In the genomic region with DNA sequence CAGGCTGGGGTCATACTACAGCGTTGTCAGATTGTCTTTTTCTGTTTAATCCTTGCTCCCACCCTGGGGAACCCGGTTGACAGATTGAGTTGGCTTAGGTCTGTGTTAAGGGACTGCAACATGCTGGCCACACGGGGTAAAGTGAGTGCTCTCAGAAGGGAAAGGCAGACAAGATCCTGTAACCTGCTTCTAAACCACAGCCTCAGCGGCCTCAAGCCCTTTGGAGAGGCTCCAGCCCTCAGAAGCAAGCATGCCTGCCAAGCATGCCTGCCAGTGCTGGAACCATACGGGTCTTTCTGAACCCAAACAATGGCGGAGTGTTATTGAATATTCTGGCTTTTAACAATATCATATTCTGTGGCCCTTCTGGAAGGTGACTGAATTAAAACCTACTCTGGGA, we compare ENCODE assay signal across 20 mouse cellular contexts. TPM values are rescaled to one million over a fixed set of nuclear protein-coding genes. Genes with fewer than 3 reads are reported as not detected.
DNase-seq lines count a peak whose midpoint lies in the region; ATAC-seq lines count a peak whose summit lies in the region.
"Had no signal": no experiment of that assay in that cellular context is flagged by ENCODE, and none has a peak within 500 bp of the region (broad histone marks: within the 10 kb centered on the region; RNA-seq: fewer than 3 reads in every experiment).

No protein-coding gene starts in this region.

- H3K27me3 ChIP-seq in midbrain, embryonic 14.5 days (ENCODE audit: control insufficient read depth, insufficient read depth, low read length) = no peaks in the 10 kb centered on the region
- no peaks in the 10 kb centered on the region for H3K27me3 ChIP-seq in midbrain, embryonic 13.5 days
- no peaks in the 10 kb centered on the region for H3K27me3 ChIP-seq in kidney, embryonic 15.5 days
- H3K27me3 ChIP-seq: CH12.LX; embryonic facial prominence, embryonic 12.5 days; hindbrain, embryonic 15.5 days; liver, embryonic 12.5 days had no signal

- no peaks in the 10 kb centered on the region for H3K9me3 ChIP-seq in midbrain, embryonic 14.5 days (ENCODE audit: control insufficient read depth, low read length)
- no peaks in the 10 kb centered on the region for H3K9me3 ChIP-seq in midbrain, embryonic 13.5 days
- no peaks in the 10 kb centered on the region for H3K9me3 ChIP-seq in kidney, embryonic 15.5 days (replicated peaks)
- H3K9me3 ChIP-seq: hindbrain, embryonic 15.5 days; liver, embryonic 12.5 days had no signal

- 80% methylated on average over 6 of the region's 6 CpGs for WGBS in midbrain, embryonic 14.5 days
- WGBS in midbrain, embryonic 13.5 days = 88% methylated on average over 6 of the region's 6 CpGs
- WGBS in kidney, embryonic 15.5 days = 90% methylated on average over 6 of the region's 6 CpGs

- ATAC-seq in midbrain, embryonic 14.5 days (ENCODE audit: low FRiP score, low TSS enrichment) = no peak
- no peak for ATAC-seq in midbrain, embryonic 13.5 days
- no peak for ATAC-seq in kidney, embryonic 15.5 days (replicated peaks; ENCODE audit: low FRiP score)
- ATAC-seq: liver, embryonic 12.5 days had no signal

- peak; percentile 13 for DNase-seq in midbrain, embryonic 14.5 days
- DNase-seq in brain, adult 2 months (ENCODE audit: low read depth, low spot score) = peak; percentile 75
- peak; percentile 50 for DNase-seq in cerebellum, adult 9-10 months
- DNase-seq in spleen, postnatal 10 days (ENCODE audit: low spot score in 2 of 2) = no peak
- DNase-seq in adrenal gland, postnatal 4 days (ENCODE audit: low spot score in 2 of 2) = no peak
- DNase-seq: adrenal gland, postnatal 25 days; gastrocnemius, postnatal 14 days; heart, postnatal 10 days; kidney, adult 18-20 months; kidney, postnatal 14 days; lung, embryonic 14.5 days; lung, postnatal 4 days had no signal

- no peak overlapping the region for H3K4me3 ChIP-seq in midbrain, embryonic 14.5 days (replicated peaks; ENCODE audit: low read depth, low read length)
- H3K4me3 ChIP-seq in midbrain, embryonic 13.5 days (replicated peaks) = no peak overlapping the region
- no peak overlapping the region for H3K4me3 ChIP-seq in kidney, embryonic 15.5 days (replicated peaks)
- H3K4me3 ChIP-seq: embryonic facial prominence, embryonic 12.5 days; hindbrain, embryonic 15.5 days; liver, embryonic 12.5 days; myocyte had no signal

- H3K36me3 ChIP-seq in midbrain, embryonic 14.5 days (ENCODE audit: control insufficient read depth, insufficient read depth, low read length) = no peaks in the 10 kb centered on the region
- H3K36me3 ChIP-seq in midbrain, embryonic 13.5 days = peaks cover 13% of the 10 kb centered on the region
- no peaks in the 10 kb centered on the region for H3K36me3 ChIP-seq in kidney, embryonic 15.5 days
- H3K36me3 ChIP-seq: embryonic facial prominence, embryonic 12.5 days; hindbrain, embryonic 15.5 days; liver, embryonic 12.5 days had no signal

- no peak overlapping the region for H3K27ac ChIP-seq in midbrain, embryonic 14.5 days (replicated peaks; ENCODE audit: low read depth, low read length)
- no peak overlapping the region for H3K27ac ChIP-seq in midbrain, embryonic 13.5 days
- H3K27ac ChIP-seq in kidney, embryonic 15.5 days = no peak overlapping the region
- H3K27ac ChIP-seq: embryonic facial prominence, embryonic 12.5 days; hindbrain, embryonic 15.5 days; liver, embryonic 12.5 days had no signal

- no peaks in the 10 kb centered on the region for H3K4me1 ChIP-seq in midbrain, embryonic 14.5 days (ENCODE audit: control insufficient read depth, insufficient read depth, low read length)
- no peaks in the 10 kb centered on the region for H3K4me1 ChIP-seq in midbrain, embryonic 13.5 days (replicated peaks)
- no peaks in the 10 kb centered on the region for H3K4me1 ChIP-seq in kidney, embryonic 15.5 days
- H3K4me1 ChIP-seq: liver, embryonic 12.5 days had no signal

- H3K9ac ChIP-seq in midbrain, embryonic 14.5 days (replicated peaks; ENCODE audit: low read length) = no peak overlapping the region
- H3K9ac ChIP-seq in midbrain, embryonic 13.5 days (replicated peaks) = no peak overlapping the region
- no peak overlapping the region for H3K9ac ChIP-seq in kidney, embryonic 15.5 days
- H3K9ac ChIP-seq: embryonic facial prominence, embryonic 12.5 days; hindbrain, embryonic 15.5 days; liver, embryonic 12.5 days; lung, embryonic 14.5 days had no signal

- H3K4me2 ChIP-seq in midbrain, embryonic 14.5 days (ENCODE audit: low read length) = no peak overlapping the region
- no peak overlapping the region for H3K4me2 ChIP-seq in midbrain, embryonic 13.5 days (replicated peaks)
- no peak overlapping the region for H3K4me2 ChIP-seq in kidney, embryonic 15.5 days
- H3K4me2 ChIP-seq: embryonic facial prominence, embryonic 12.5 days; hindbrain, embryonic 15.5 days; liver, embryonic 12.5 days; lung, embryonic 14.5 days; midbrain, embryonic 11.5 days had no signal

RNA-seq across cellular contexts. Expression of a gene that starts 48.8 kb away (rescaled TPM):
- 18.8 and 22.1 TPM in 2 replicates for polyA plus RNA-seq in midbrain, embryonic 14.5 days (2014; fragmentation: Nextera tagmentation; extraction: Ambion mirVana)
- polyA plus RNA-seq in midbrain, embryonic 13.5 days (2015; fragmentation: Nextera tagmentation; extraction: Ambion mirVana) = 12.9 and 13.1 TPM in 2 replicates
- 4.6 and 5.6 TPM in 2 replicates for polyA plus RNA-seq in kidney, embryonic 15.5 days (2015; fragmentation: Nextera tagmentation; extraction: Ambion mirVana)
- total RNA-seq in adrenal gland, postnatal 4 days (2021) = 1 to 10 TPM; 8.0 to 8.7 TPM

Comparison
In these comparisons a context has a peak if more than half of its experiments do, and no peak if none do; other contexts are left out.
1. DNase-seq: peak in midbrain, embryonic 14.5 days (single experiment), brain, adult 2 months (single experiment) and cerebellum, adult 9-10 months (single experiment); none in spleen, postnatal 10 days (0 of 2) and adrenal gland, postnatal 4 days (0 of 2).